Mouse (Mus musculus): ENCODE results near the gene Fyn. TPM values are rescaled to one million over a fixed set of nuclear protein-coding genes. Genes with fewer than 3 reads are reported as not detected.

The Fyn gene
- total and polyA plus RNA-seq, 2 experiments from 2014 or later: 95.2 to 120 TPM

- Histone ChIP-seq H3K4me3 (ENCODE audit: low read length) (no peak overlapping the region), H3K36me3 (ENCODE audit: insufficient read depth, low read length) (no peaks in the 10 kb centered on the region), H3K27ac (no peak overlapping the region), H3K9me3 (ENCODE audit: low read length) (no peaks in the 10 kb centered on the region), H3K27me3 (ENCODE audit: insufficient read depth, low read length) (no peaks in the 10 kb centered on the region), H3K4me1 (ENCODE audit: insufficient read depth, low read length) (peaks cover 5% of the 10 kb centered on the region), H3K4me2 (ENCODE audit: low read depth, low read length) (no peak overlapping the region), H3K9ac (replicated peaks; ENCODE audit: low read length) (no peak overlapping the region)
- no peak for DNase-seq (ENCODE audit: low spot score)
- TF ChIP-seq CTCF (IDR thresholded peaks at IDR 0.05; ENCODE audit: low read depth): no peak; the same call in 1 of the 2 replicates
- no peak for ATAC-seq
- 90% methylated on average over 5 of the region's 5 CpGs for WGBS
Measured at GRCm38 (mm10) chr10:39446706-39447105, 78.1 kb downstream of the Fyn start.

GRCm38 (mm10) chr10:39449179-39449578 lies 80.5 kb downstream of the Fyn start:
- no peak overlapping the region for H3K4me2 ChIP-seq (ENCODE audit: low read depth, low read length)
- 68% methylated on average over 4 of the region's 4 CpGs for WGBS
- no peaks in the 10 kb centered on the region for H3K27me3 ChIP-seq (ENCODE audit: insufficient read depth, low read length)
- peaks cover 13% of the 10 kb centered on the region for H3K4me1 ChIP-seq (ENCODE audit: insufficient read depth, low read length)
- TF ChIP-seq CTCF (IDR thresholded peaks at IDR 0.05; ENCODE audit: low read depth): no peak
- no peak overlapping the region for H3K9ac ChIP-seq (replicated peaks; ENCODE audit: low read length)
- no peaks in the 10 kb centered on the region for H3K9me3 ChIP-seq (ENCODE audit: low read length)
- DNase-seq (ENCODE audit: low spot score) (no peak), ATAC-seq (no peak)
- H3K36me3 ChIP-seq (ENCODE audit: insufficient read depth, low read length): no peaks in the 10 kb centered on the region
- H3K27ac ChIP-seq: no peak overlapping the region
- H3K4me3 ChIP-seq (ENCODE audit: low read length): no peak overlapping the region

- Histone ChIP-seq H3K9me3 (ENCODE audit: low read length) (no peaks in the 10 kb centered on the region), H3K9ac (replicated peaks; ENCODE audit: low read length) (no peak overlapping the region), H3K27ac (peak overlapping the region; percentile 51), H3K27me3 (ENCODE audit: insufficient read depth, low read length) (no peaks in the 10 kb centered on the region), H3K4me3 (ENCODE audit: low read length) (no peak overlapping the region), H3K4me1 (ENCODE audit: insufficient read depth, low read length) (peaks cover 13% of the 10 kb centered on the region), H3K36me3 (ENCODE audit: insufficient read depth, low read length) (no peaks in the 10 kb centered on the region), H3K4me2 (ENCODE audit: low read depth, low read length) (no peak overlapping the region)
- 50% methylated on average over 8 of the region's 8 CpGs for WGBS
- TF ChIP-seq CTCF (IDR thresholded peaks at IDR 0.05; ENCODE audit: low read depth): no peak
- no peak for ATAC-seq
- DNase-seq (ENCODE audit: low spot score): no peak
Measured at GRCm38 (mm10) chr10:39450356-39450755, 81.7 kb downstream of the Fyn start.

GRCm38 (mm10) chr10:39451065-39451464 lies 82.4 kb downstream of the Fyn start:
- Histone ChIP-seq H3K36me3 (ENCODE audit: insufficient read depth, low read length) (no peaks in the 10 kb centered on the region), H3K27ac (no peak overlapping the region), H3K4me2 (ENCODE audit: low read depth, low read length) (no peak overlapping the region), H3K4me3 (ENCODE audit: low read length) (no peak overlapping the region), H3K27me3 (ENCODE audit: insufficient read depth, low read length) (no peaks in the 10 kb centered on the region), H3K4me1 (ENCODE audit: insufficient read depth, low read length) (peaks cover 13% of the 10 kb centered on the region), H3K9ac (replicated peaks; ENCODE audit: low read length) (no peak overlapping the region), H3K9me3 (ENCODE audit: low read length) (no peaks in the 10 kb centered on the region)
- no peak for TF ChIP-seq CTCF (IDR thresholded peaks at IDR 0.05; ENCODE audit: low read depth)
- no peak for ATAC-seq
- 57% methylated on average over 6 of the region's 6 CpGs for WGBS
- no peak for DNase-seq (ENCODE audit: low spot score)

GRCm38 (mm10) chr10:39451918-39452624 lies 83.4 kb downstream of the Fyn start:
- Histone ChIP-seq H3K4me1 (ENCODE audit: insufficient read depth, low read length) (peaks cover 13% of the 10 kb centered on the region), H3K36me3 (ENCODE audit: insufficient read depth, low read length) (no peaks in the 10 kb centered on the region), H3K9ac (replicated peaks; ENCODE audit: low read length) (no peak overlapping the region), H3K27me3 (ENCODE audit: insufficient read depth, low read length) (no peaks in the 10 kb centered on the region), H3K27ac (peak overlapping the region; percentile 49; the same call in 1 of the 2 replicates), H3K4me2 (ENCODE audit: low read depth, low read length) (no peak overlapping the region), H3K9me3 (ENCODE audit: low read length) (no peaks in the 10 kb centered on the region), H3K4me3 (ENCODE audit: low read length) (no peak overlapping the region)
- WGBS: 38% methylated on average over 8 of the region's 8 CpGs
- ATAC-seq (peak; percentile 72), DNase-seq (ENCODE audit: low spot score) (no peak)
- no peak for TF ChIP-seq CTCF (IDR thresholded peaks at IDR 0.05; ENCODE audit: low read depth)

- DNase-seq (ENCODE audit: low spot score) (no peak), ATAC-seq (no peak)
- Histone ChIP-seq H3K36me3 (ENCODE audit: insufficient read depth, low read length) (no peaks in the 10 kb centered on the region), H3K4me1 (ENCODE audit: insufficient read depth, low read length) (peaks cover 34% of the 10 kb centered on the region), H3K9me3 (ENCODE audit: low read length) (no peaks in the 10 kb centered on the region), H3K27me3 (ENCODE audit: insufficient read depth, low read length) (no peaks in the 10 kb centered on the region), H3K4me3 (ENCODE audit: low read length) (no peak overlapping the region), H3K4me2 (ENCODE audit: low read depth, low read length) (no peak overlapping the region), H3K27ac (no peak overlapping the region), H3K9ac (replicated peaks; ENCODE audit: low read length) (no peak overlapping the region)
- no peak for TF ChIP-seq CTCF (IDR thresholded peaks at IDR 0.05; ENCODE audit: low read depth)
- WGBS: 51% methylated on average over 4 of the region's 4 CpGs
Measured at GRCm38 (mm10) chr10:39455344-39455743, 86.7 kb downstream of the Fyn start.

DNA sequence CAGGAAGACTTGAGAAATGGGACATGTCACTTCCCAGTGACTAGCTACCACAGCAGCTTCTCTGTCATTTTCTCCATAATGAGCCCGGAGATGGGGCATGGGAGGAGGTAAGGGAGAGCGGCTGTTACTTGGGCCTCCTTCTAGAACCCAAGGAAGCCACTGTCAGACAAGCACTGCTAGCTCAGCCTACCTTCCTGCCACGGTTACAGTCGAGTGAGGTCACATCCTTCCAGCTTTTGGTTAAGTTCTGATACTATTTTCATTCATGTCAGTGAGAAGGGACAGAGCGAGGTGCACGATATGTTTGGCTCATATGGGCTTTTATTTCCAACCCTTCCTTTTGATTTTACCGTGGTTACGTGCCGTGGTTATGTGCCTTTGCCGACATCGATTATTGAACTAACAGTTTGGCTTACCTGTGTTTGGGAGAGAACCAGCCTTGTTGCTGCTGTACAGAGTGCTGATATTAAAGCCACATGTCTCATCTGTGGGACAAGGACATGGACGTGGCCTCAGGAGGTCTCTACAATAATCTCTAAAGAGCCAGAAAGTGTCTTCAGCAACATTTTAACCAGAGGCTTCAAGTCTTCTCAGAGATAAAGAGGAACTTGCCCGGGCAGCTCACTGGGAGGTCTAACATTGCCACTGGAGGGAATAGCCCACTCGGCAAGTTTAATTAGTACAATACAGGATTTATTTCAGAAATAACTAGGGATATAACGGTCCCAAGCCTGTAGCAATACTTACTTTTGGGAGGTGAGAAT lies 87.4 kb downstream of the Fyn start:
- H3K4me1 ChIP-seq (ENCODE audit: insufficient read depth, low read length): peaks cover 36% of the 10 kb centered on the region
- no peak for DNase-seq (ENCODE audit: low spot score)
- 83% methylated on average over 15 of the region's 15 CpGs for WGBS

More for the DNA sequence above, 87.4 kb downstream of the Fyn start:
- no peak overlapping the region for H3K27ac ChIP-seq
- no peaks in the 10 kb centered on the region for H3K9me3 ChIP-seq (ENCODE audit: low read length)
- no peak for TF ChIP-seq CTCF (IDR thresholded peaks at IDR 0.05; ENCODE audit: low read depth)
- H3K36me3 ChIP-seq (ENCODE audit: insufficient read depth, low read length): no peaks in the 10 kb centered on the region
- no peak overlapping the region for H3K4me2 ChIP-seq (ENCODE audit: low read depth, low read length)
- H3K27me3 ChIP-seq (ENCODE audit: insufficient read depth, low read length): no peaks in the 10 kb centered on the region
- no peak overlapping the region for H3K9ac ChIP-seq (replicated peaks; ENCODE audit: low read length)
- no peak for ATAC-seq
- H3K4me3 ChIP-seq (ENCODE audit: low read length): no peak overlapping the region
